Comparison of ENCODE assay signal across 10 mouse cellular contexts in the genomic region with DNA sequence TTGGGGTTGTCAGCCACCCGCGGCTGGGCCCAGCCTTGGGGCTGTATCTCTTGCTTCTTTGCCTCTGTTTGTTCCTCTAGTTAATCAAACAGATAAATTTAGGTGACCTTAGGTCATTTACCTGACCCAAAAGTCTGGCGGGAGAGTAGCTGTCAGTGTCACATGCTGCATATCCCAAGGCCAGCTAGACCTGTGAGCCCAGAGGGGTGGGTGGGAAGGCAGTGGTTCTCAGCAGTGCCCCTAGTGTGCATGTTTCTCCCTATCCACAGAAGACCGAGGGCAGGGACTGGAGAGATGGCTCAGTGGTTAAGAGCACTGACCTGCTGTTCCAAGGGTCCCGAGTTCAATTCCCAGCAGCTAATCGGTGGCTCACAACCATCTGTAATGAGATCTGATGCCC. TPM values are rescaled to one million over a fixed set of nuclear protein-coding genes. Genes with fewer than 3 reads are reported as not detected.
DNase-seq lines count a peak whose midpoint lies in the region; ATAC-seq and TF ChIP-seq lines count a peak whose summit lies in the region.
"Had no signal": no experiment of that assay in that cellular context is flagged by ENCODE, and none has a peak within 500 bp of the region (broad histone marks: within the 10 kb centered on the region; RNA-seq: fewer than 3 reads in every experiment).

No protein-coding gene starts in this region.

- no peaks in the 10 kb centered on the region for H3K27me3 ChIP-seq in hindbrain, embryonic 13.5 days
- no peaks in the 10 kb centered on the region for H3K27me3 ChIP-seq in hindbrain, embryonic 12.5 days
- H3K27me3 ChIP-seq in thymus, adult 2 months (ENCODE audit: control insufficient read depth, insufficient read depth, low read length), result no peaks in the 10 kb centered on the region
- no peaks in the 10 kb centered on the region for H3K27me3 ChIP-seq in liver, embryonic 11.5 days (replicated peaks; ENCODE audit: control insufficient read depth, insufficient read depth, low read length)
- H3K27me3 ChIP-seq: neural tube, embryonic 15.5 days had no signal

- no peak for TF ChIP-seq CTCF in thymus, adult 2 months (IDR thresholded peaks at IDR 0.05; ENCODE audit: borderline replicate concordance, control insufficient read depth, extremely low read depth, insufficient read depth, low read length, poor library complexity)

- DNase-seq in thymus, adult 2 months, result peak; percentile 13
- no peak for DNase-seq in thymus, adult 18-20 months
- DNase-seq in liver, embryonic 11.5 days (ENCODE audit: low spot score), result no peak
- DNase-seq in gastrocnemius, postnatal 25 days, result no peak
- DNase-seq in frontal cortex, adult 2 months (ENCODE audit: extremely low spot score in 1 of 2, low spot score in 1 of 2), result no peak

- no peak overlapping the region for H3K4me3 ChIP-seq in hindbrain, embryonic 13.5 days
- H3K4me3 ChIP-seq in hindbrain, embryonic 12.5 days, result no peak overlapping the region
- H3K4me3 ChIP-seq in thymus, adult 2 months (ENCODE audit: control insufficient read depth, insufficient read depth, low read length), result no peak overlapping the region
- H3K4me3 ChIP-seq in liver, embryonic 11.5 days (ENCODE audit: low read depth, low read length), result no peak overlapping the region
- H3K4me3 ChIP-seq: neural tube, embryonic 15.5 days had no signal

- H3K4me2 ChIP-seq in hindbrain, embryonic 13.5 days, result 0 out of 2 replicates have a peak overlapping the region, but pooled peaks have one; percentile 15
- no peak overlapping the region for H3K4me2 ChIP-seq in hindbrain, embryonic 12.5 days (replicated peaks)
- H3K4me2 ChIP-seq in liver, embryonic 11.5 days, result peak overlapping the region; percentile 82
- H3K4me2 ChIP-seq: neural tube, embryonic 15.5 days had no signal

- 85% methylated on average over 6 of the region's 6 CpGs for WGBS in hindbrain, embryonic 13.5 days
- 81% methylated on average over 6 of the region's 6 CpGs for WGBS in hindbrain, embryonic 12.5 days
- WGBS in thymus, adult 2 months, result 90% methylated on average over 6 of the region's 6 CpGs
- WGBS in liver, embryonic 11.5 days, result 71% methylated on average over 6 of the region's 6 CpGs

- no peaks in the 10 kb centered on the region for H3K36me3 ChIP-seq in hindbrain, embryonic 13.5 days
- no peaks in the 10 kb centered on the region for H3K36me3 ChIP-seq in hindbrain, embryonic 12.5 days
- no peaks in the 10 kb centered on the region for H3K36me3 ChIP-seq in thymus, adult 2 months (ENCODE audit: control insufficient read depth, insufficient read depth, low read length)
- no peaks in the 10 kb centered on the region for H3K36me3 ChIP-seq in liver, embryonic 11.5 days (ENCODE audit: control insufficient read depth, insufficient read depth, low read length)
- H3K36me3 ChIP-seq: neural tube, embryonic 15.5 days had no signal

- no peak for TF ChIP-seq POLR2A in thymus, adult 2 months (IDR thresholded peaks at IDR 0.05; ENCODE audit: control insufficient read depth, extremely low read depth, insufficient read depth, low read length, poor library complexity)

- no peak overlapping the region for H3K27ac ChIP-seq in hindbrain, embryonic 13.5 days
- no peak overlapping the region for H3K27ac ChIP-seq in hindbrain, embryonic 12.5 days
- H3K27ac ChIP-seq in thymus, adult 2 months (ENCODE audit: control insufficient read depth, insufficient read depth, low read length), result no peak overlapping the region
- peak overlapping the region; percentile 13; the same call in 1 of the 2 replicates for H3K27ac ChIP-seq in liver, embryonic 11.5 days (ENCODE audit: low read depth, low read length)
- H3K27ac ChIP-seq: neural tube, embryonic 15.5 days had no signal

- H3K9me3 ChIP-seq in hindbrain, embryonic 13.5 days, result no peaks in the 10 kb centered on the region
- no peaks in the 10 kb centered on the region for H3K9me3 ChIP-seq in hindbrain, embryonic 12.5 days (replicated peaks)
- H3K9me3 ChIP-seq in liver, embryonic 11.5 days (ENCODE audit: control insufficient read depth, low read length), result no peaks in the 10 kb centered on the region
- H3K9me3 ChIP-seq: neural tube, embryonic 15.5 days had no signal

- no peak for ATAC-seq in hindbrain, embryonic 13.5 days (ENCODE audit: low FRiP score)
- ATAC-seq in hindbrain, embryonic 12.5 days (ENCODE audit: low FRiP score), result no peak
- ATAC-seq in liver, embryonic 11.5 days (replicated peaks; ENCODE audit: low FRiP score), result 0 out of 2 replicates have a peak, but pooled peaks have one; percentile 10
- ATAC-seq in granulocyte monocyte progenitor cell, adult 5-6 weeks (replicated peaks; ENCODE audit: poor library complexity, severe bottlenecking), result no peak
- ATAC-seq: inflammation-experienced regulatory T-cells, adult 6 months had no signal

- no peak overlapping the region for H3K9ac ChIP-seq in hindbrain, embryonic 13.5 days
- H3K9ac ChIP-seq in hindbrain, embryonic 12.5 days, result no peak overlapping the region
- H3K9ac ChIP-seq in liver, embryonic 11.5 days (ENCODE audit: low read depth, low read length), result no peak overlapping the region
- H3K9ac ChIP-seq: neural tube, embryonic 15.5 days had no signal

- peaks cover 17% of the 10 kb centered on the region for H3K4me1 ChIP-seq in hindbrain, embryonic 13.5 days (replicated peaks)
- peaks cover 4% of the 10 kb centered on the region for H3K4me1 ChIP-seq in hindbrain, embryonic 12.5 days
- H3K4me1 ChIP-seq in thymus, adult 2 months (replicated peaks; ENCODE audit: control insufficient read depth, insufficient read depth, low read length), result peaks cover 26% of the 10 kb centered on the region
- H3K4me1 ChIP-seq in liver, embryonic 11.5 days (replicated peaks; ENCODE audit: control insufficient read depth, insufficient read depth, low read length), result peaks cover 8% of the 10 kb centered on the region

RNA-seq across cellular contexts. Expression of gene Dap, which starts 2.4 kb away (rescaled TPM):
- 35.1 and 35.2 TPM in 2 replicates for polyA plus RNA-seq in hindbrain, embryonic 13.5 days (2015; fragmentation: Nextera tagmentation; extraction: Ambion mirVana)
- polyA plus RNA-seq in hindbrain, embryonic 12.5 days (2016; fragmentation: Nextera tagmentation; extraction: Ambion mirVana), result 59.1 and 59.4 TPM in 2 replicates
- 34.9 and 48.1 TPM in 2 replicates for polyA plus RNA-seq in thymus, adult 2 months (2012; rRNA removed)
- polyA plus RNA-seq in liver, embryonic 11.5 days (2014; fragmentation: Nextera tagmentation; extraction: Ambion mirVana), result 65.4 and 76.9 TPM in 2 replicates
- 10 to 100 TPM; 11.1 to 18.9 TPM for total RNA-seq in gastrocnemius, postnatal 25 days (2021)
- total RNA-seq in granulocyte monocyte progenitor cell, adult 5-6 weeks (2014; fragmentation: Nextera tagmentation), result 128 and 157 TPM in 2 replicates
- 87.6 and 117 TPM in 2 replicates for total RNA-seq in granulocyte monocyte progenitor cell, adult 5-6 weeks (2017)
- 13.3 and 14.9 TPM in 2 replicates for polyA plus RNA-seq in frontal cortex, adult 2 months (2012; rRNA removed)
